Comparison of ENCODE assay signal across 13 mouse cellular contexts in genomic region chr9:121333559-121333958, GRCm38 (mm10). TPM values are rescaled to one million over a fixed set of nuclear protein-coding genes. Genes with fewer than 3 reads are reported as not detected.
DNase-seq lines count a peak whose midpoint lies in the region; ATAC-seq and TF ChIP-seq lines count a peak whose summit lies in the region.
"Had no signal": no experiment of that assay in that cellular context is flagged by ENCODE, and none has a peak within 500 bp of the region (broad histone marks: within the 10 kb centered on the region; RNA-seq: fewer than 3 reads in every experiment).

No protein-coding gene starts in this region.

- TF ChIP-seq CTCF in forebrain, postnatal 0 days (IDR thresholded peaks at IDR 0.05; ENCODE audit: low read depth), result no peak

- DNase-seq in heart, adult 8-10 months (ENCODE audit: low spot score), result no peak
- DNase-seq in ES-E14 (ENCODE audit: low read depth, low spot score), result no peak
- DNase-seq in forebrain, postnatal 0 days, result no peak
- DNase-seq in embryo, embryonic 10.5 days (ENCODE audit: low spot score), result no peak
- no peak for DNase-seq in T-cell, adult 2 months (ENCODE audit: low spot score)
- DNase-seq in kidney, postnatal 25 days, result no peak
- DNase-seq: adrenal gland, postnatal 36 days; cerebellum, adult 2 months; kidney, postnatal 10 days had no signal

- no peak overlapping the region for H3K4me2 ChIP-seq in heart, embryonic 11.5 days
- H3K4me2 ChIP-seq in forebrain, postnatal 0 days (ENCODE audit: low read depth), result no peak overlapping the region
- H3K4me2 ChIP-seq in midbrain, embryonic 12.5 days (replicated peaks), result no peak overlapping the region
- H3K4me2 ChIP-seq: embryonic facial prominence, embryonic 13.5 days had no signal

- no peak overlapping the region for H3K4me3 ChIP-seq in heart, embryonic 11.5 days (ENCODE audit: low read depth, low read length)
- no peak overlapping the region; a peak in 1 of 4 replicates for H3K4me3 ChIP-seq in ES-E14 (ENCODE audit: insufficient read depth in 1 of 2, low read depth in 1 of 2, low read length in 2 of 2, poor library complexity in 1 of 2, severe bottlenecking in 1 of 2)
- no peak overlapping the region for H3K4me3 ChIP-seq in forebrain, postnatal 0 days (ENCODE audit: low read depth, low read length)
- H3K4me3 ChIP-seq in midbrain, embryonic 12.5 days, result no peak overlapping the region
- H3K4me3 ChIP-seq: embryonic facial prominence, embryonic 13.5 days had no signal

- 85% methylated on average over 5 of the region's 5 CpGs for WGBS in heart, embryonic 11.5 days (ENCODE audit: insufficient replicate concordance)
- 60% methylated on average over 5 of the region's 5 CpGs for WGBS in forebrain, postnatal 0 days
- 62% methylated on average over 5 of the region's 5 CpGs for WGBS in midbrain, embryonic 12.5 days

- H3K9ac ChIP-seq in heart, embryonic 11.5 days (ENCODE audit: low read depth, low read length), result no peak overlapping the region
- peak overlapping the region; percentile 19; the same call in 1 of the 2 replicates for H3K9ac ChIP-seq in ES-E14 (ENCODE audit: insufficient read depth, low read depth, low read length, poor library complexity, severe bottlenecking)
- H3K9ac ChIP-seq in forebrain, postnatal 0 days, result 0 out of 2 replicates have a peak overlapping the region, but pooled peaks have one; percentile 25
- H3K9ac ChIP-seq in midbrain, embryonic 12.5 days (replicated peaks), result no peak overlapping the region
- H3K9ac ChIP-seq: embryonic facial prominence, embryonic 13.5 days had no signal

- no peaks in the 10 kb centered on the region for H3K36me3 ChIP-seq in heart, embryonic 11.5 days (ENCODE audit: control insufficient read depth, insufficient read depth, low read length)
- H3K36me3 ChIP-seq in ES-E14 (ENCODE audit: control insufficient read depth, insufficient read depth, low read length, poor library complexity, severe bottlenecking), result peaks cover 23% of the 10 kb centered on the region
- H3K36me3 ChIP-seq in forebrain, postnatal 0 days (ENCODE audit: insufficient read depth), result no peaks in the 10 kb centered on the region
- H3K36me3 ChIP-seq in midbrain, embryonic 12.5 days, result 0 out of 2 replicates have a peak, but pooled peaks cover 2% of the 10 kb centered on the region

- no peaks in the 10 kb centered on the region for H3K27me3 ChIP-seq in heart, embryonic 11.5 days (ENCODE audit: control insufficient read depth, insufficient read depth, low read length)
- no peaks in the 10 kb centered on the region for H3K27me3 ChIP-seq in forebrain, postnatal 0 days (ENCODE audit: insufficient read depth, low read length)
- no peaks in the 10 kb centered on the region for H3K27me3 ChIP-seq in midbrain, embryonic 12.5 days
- H3K27me3 ChIP-seq: embryonic facial prominence, embryonic 13.5 days; Patski had no signal

- H3K27ac ChIP-seq in heart, embryonic 11.5 days (ENCODE audit: low read depth, low read length), result peak overlapping the region; percentile 10; the same call in 1 of the 2 replicates
- H3K27ac ChIP-seq in ES-E14 (ENCODE audit: insufficient read depth, low read depth, low read length, poor library complexity, severe bottlenecking), result peak overlapping the region; percentile 96; the same call in 1 of the 2 replicates
- H3K27ac ChIP-seq in forebrain, postnatal 0 days (ENCODE audit: low read depth, low read length), result peak overlapping the region; percentile 62; the same call in 1 of the 2 replicates
- H3K27ac ChIP-seq in midbrain, embryonic 12.5 days (replicated peaks), result peak overlapping the region; percentile 97

- in situ Hi-C loops in ES-E14 (cut with MboI; ENCODE audit: low sequenced_read_pairs in 2 of 2, unreplicated experiment in 2 of 2), result no loop called here

- H3K4me1 ChIP-seq in heart, embryonic 11.5 days (ENCODE audit: control insufficient read depth, insufficient read depth, low read length), result peaks cover 72% of the 10 kb centered on the region
- H3K4me1 ChIP-seq in ES-E14 (ENCODE audit: control insufficient read depth in 2 of 2, insufficient read depth in 2 of 2, low read length in 2 of 2, poor library complexity in 1 of 2), result peaks cover 4 to 21% of the 10 kb centered on the region in 2 experiments; a peak in 3 of 4 replicates
- H3K4me1 ChIP-seq in forebrain, postnatal 0 days (ENCODE audit: insufficient read depth), result peaks cover 28% of the 10 kb centered on the region
- H3K4me1 ChIP-seq in midbrain, embryonic 12.5 days, result peaks cover 94% of the 10 kb centered on the region

- no peaks in the 10 kb centered on the region for H3K9me3 ChIP-seq in heart, embryonic 11.5 days (replicated peaks; ENCODE audit: control insufficient read depth, low read length)
- peaks cover 18% of the 10 kb centered on the region for H3K9me3 ChIP-seq in ES-E14 (ENCODE audit: control insufficient read depth, insufficient read depth, low read depth, low read length)
- H3K9me3 ChIP-seq in forebrain, postnatal 0 days (ENCODE audit: low read length), result no peaks in the 10 kb centered on the region
- no peaks in the 10 kb centered on the region for H3K9me3 ChIP-seq in midbrain, embryonic 12.5 days
- H3K9me3 ChIP-seq: embryonic facial prominence, embryonic 13.5 days had no signal

- no peak for ATAC-seq in heart, embryonic 11.5 days (replicated peaks; ENCODE audit: insufficient number of reproducible peaks, low FRiP score, low TSS enrichment)
- ATAC-seq in forebrain, postnatal 0 days, result no peak
- no peak for ATAC-seq in midbrain, embryonic 12.5 days (ENCODE audit: low FRiP score, low read depth)
- ATAC-seq: Patski had no signal

TF ChIP-seq in ES-E14, 5 proteins besides CTCF, POLR2A, EP300 and RAD21:
- TF ChIP-seq ZC3H11A (IDR thresholded peaks at IDR 0.05; ENCODE audit: borderline replicate concordance, low read depth, low read length), result no peak
- TF ChIP-seq CHD2 (IDR thresholded peaks at IDR 0.05; ENCODE audit: low read depth, low read length), result no peak
- no peak for TF ChIP-seq ZNF384 (IDR thresholded peaks at IDR 0.05; ENCODE audit: low read depth, low read length)
- TF ChIP-seq MAFK (IDR thresholded peaks at IDR 0.05; ENCODE audit: insufficient read depth, low read depth, low read length), result no peak
- no peak for TF ChIP-seq HCFC1 (IDR thresholded peaks at IDR 0.05; ENCODE audit: borderline replicate concordance, insufficient read depth, low read length)

RNA-seq across cellular contexts. Expression of gene Trak1, which starts 36.3 kb away (rescaled TPM):
- polyA plus RNA-seq in heart, embryonic 11.5 days (2014; fragmentation: Nextera tagmentation; extraction: Ambion mirVana), result 21.3 and 27.2 TPM in 2 replicates
- 100 to 1,000 TPM; 294 to 334 (median 302) TPM for total RNA-seq in heart, adult 8-10 months (2022)
- total RNA-seq in ES-E14 (2012; rRNA removed), result 18.9 and 42.6 TPM in 2 replicates
- total RNA-seq in forebrain, postnatal 0 days (2014; rRNA removed), result 115 and 116 TPM in 2 replicates
- 46.2 and 61.8 TPM in 2 replicates for polyA plus RNA-seq in forebrain, postnatal 0 days (2015; fragmentation: Nextera tagmentation; extraction: Ambion mirVana)
- polyA plus RNA-seq in midbrain, embryonic 12.5 days (2016; fragmentation: Nextera tagmentation; extraction: Ambion mirVana), result 38.0 and 42.2 TPM in 2 replicates

RNA-seq across cellular contexts. Expression of gene Ulk4, which starts 56.6 kb away (rescaled TPM):
- polyA plus RNA-seq in heart, embryonic 11.5 days (2014; fragmentation: Nextera tagmentation; extraction: Ambion mirVana), result 101 and 106 TPM in 2 replicates
- under 1 TPM; 0.14 to 0.41 (median 0.30) TPM for total RNA-seq in heart, adult 8-10 months (2022)
- 25.7 and 31.5 TPM in 2 replicates for total RNA-seq in ES-E14 (2012; rRNA removed)
- total RNA-seq in forebrain, postnatal 0 days (2014; rRNA removed), result 5.5 and 13.3 TPM in 2 replicates
- 104 and 105 TPM in 2 replicates for polyA plus RNA-seq in forebrain, postnatal 0 days (2015; fragmentation: Nextera tagmentation; extraction: Ambion mirVana)
- 193 and 218 TPM in 2 replicates for polyA plus RNA-seq in midbrain, embryonic 12.5 days (2016; fragmentation: Nextera tagmentation; extraction: Ambion mirVana)

Comparison
In these comparisons a context has a peak if more than half of its experiments do, and no peak if none do; other contexts are left out.
1. H3K27ac ChIP-seq: peak in every context shown above with its lines; median percentile 97 in midbrain, embryonic 12.5 days; 96 in ES-E14; 62 in forebrain, postnatal 0 days; 10 in heart, embryonic 11.5 days.
2. H3K9ac ChIP-seq: peak in ES-E14 (single experiment) and forebrain, postnatal 0 days (single experiment); none in heart, embryonic 11.5 days (single experiment) and midbrain, embryonic 12.5 days (single experiment).